Mouse (Mus musculus): Measurements from ENCODE around the gene Mrps27.

GRCm38 (mm10) chr13:99443484-99444175 is 99.0 kb downstream of the Mrps27 start:
- TF ChIP-seq USF1 (IDR thresholded peaks at IDR 0.05; ENCODE audit: low read depth, low read length) (no peak), POLR2A (IDR thresholded peaks at IDR 0.05; ENCODE audit: low read depth, low read length) (no peak), TCF12 (IDR thresholded peaks at IDR 0.05; ENCODE audit: low read depth, low read length) (no peak), ETS1 (conservative IDR thresholded peaks at IDR 0.05; ENCODE audit: low read depth, low read length) (no peak), HCFC1 (IDR thresholded peaks at IDR 0.05; ENCODE audit: low read depth, low read length) (no peak), KAT2A (IDR thresholded peaks at IDR 0.05; ENCODE audit: insufficient replicate concordance, low read length) (no peak), ZNF384 (IDR thresholded peaks at IDR 0.05; ENCODE audit: low read depth, low read length) (no peak), CTCF (conservative IDR thresholded peaks at IDR 0.05 in 1 of 2, IDR thresholded peaks at IDR 0.05 in 1 of 2; ENCODE audit: low read depth in 2 of 2, low read length in 2 of 2) (no peak), MAZ (IDR thresholded peaks at IDR 0.05; ENCODE audit: low read depth, low read length) (no peak)
